Mouse (Mus musculus) heart, adult 18-20 months (tissue): ENCODE data around the gene Stoml1. TPM values are rescaled to one million over a fixed set of nuclear protein-coding genes. Genes with fewer than 3 reads are reported as not detected.

ENCODE experiments used
- DNase-seq, 2 experiments: peaks; one replicate each; pipeline ENCODE4 v3.0.0; 2021 to 2022; ENCODE audit warnings: mixed read lengths in 1 of 2
- microRNA-seq, 2 experiments: library from miRNA; unstranded; fragments of <30 nt; microRNA quantifications; one replicate each; pipeline ENCODE4 v1.2.0; 2022
- total RNA-seq, 2 experiments: library from RNA; stranded (reverse); gene quantifications; 2 replicates each; pipeline ENCODE4 v1.2.3; 2021

Stoml1 gene
- total RNA-seq, 2 experiments from 2014 or later: 10.2 to 10.5 TPM

DNA sequence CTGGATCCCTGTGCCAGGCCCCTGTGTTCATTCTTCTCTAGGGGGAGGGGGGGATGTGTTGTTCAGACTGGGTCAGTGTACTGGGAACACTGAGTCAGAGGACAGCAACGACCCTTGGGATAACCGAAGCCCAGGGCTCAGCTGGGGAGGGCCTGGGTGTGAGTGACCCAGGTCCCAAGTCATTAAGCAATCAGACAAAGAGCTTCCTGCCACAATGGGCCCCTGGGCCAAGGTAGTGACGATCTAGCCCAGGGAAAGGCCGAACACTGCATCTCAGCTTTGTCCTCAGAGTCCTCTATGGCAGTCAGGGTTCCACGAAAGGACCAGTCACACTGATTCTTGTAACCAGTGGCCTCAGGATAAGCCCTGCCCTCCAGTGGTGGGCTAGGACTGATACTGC is 50.2 kb downstream of the Stoml1 start:
- DNase-seq: peak; percentile 52 to 61

DNA sequence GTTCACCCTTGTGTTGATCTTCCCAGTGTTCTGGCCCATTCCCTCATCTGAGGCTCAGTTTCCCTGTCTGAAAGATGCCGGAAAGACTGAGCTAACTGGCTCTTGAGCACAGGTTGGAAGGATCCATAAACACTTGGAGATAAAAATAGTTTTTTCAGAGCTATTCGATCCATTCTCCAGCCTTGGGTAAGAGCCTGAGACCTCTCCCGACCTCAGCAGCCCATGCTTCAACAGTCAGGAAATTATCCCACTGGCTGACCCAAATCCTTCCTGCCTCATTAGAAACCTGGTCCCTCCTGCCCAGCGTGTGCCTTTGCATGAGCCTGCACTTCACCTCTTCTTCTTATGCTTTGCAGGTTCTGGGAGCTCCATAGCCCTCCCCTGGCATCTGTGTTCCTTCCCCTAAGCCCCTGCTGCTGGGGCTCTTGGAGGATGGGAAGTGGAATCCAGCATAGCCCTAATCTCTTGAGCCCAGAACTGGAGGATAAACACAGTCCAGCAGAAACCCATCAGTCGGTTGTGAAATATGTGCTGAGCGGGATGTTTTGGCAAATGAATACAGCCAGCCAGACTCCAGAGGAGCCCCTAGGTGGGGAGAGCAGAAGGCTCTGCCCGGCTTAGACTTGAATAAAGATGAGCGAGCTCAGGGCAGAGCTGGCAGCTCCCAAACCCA is 50.8 kb downstream of the Stoml1 start:
- DNase-seq: peak; percentile 81 to 85

DNA sequence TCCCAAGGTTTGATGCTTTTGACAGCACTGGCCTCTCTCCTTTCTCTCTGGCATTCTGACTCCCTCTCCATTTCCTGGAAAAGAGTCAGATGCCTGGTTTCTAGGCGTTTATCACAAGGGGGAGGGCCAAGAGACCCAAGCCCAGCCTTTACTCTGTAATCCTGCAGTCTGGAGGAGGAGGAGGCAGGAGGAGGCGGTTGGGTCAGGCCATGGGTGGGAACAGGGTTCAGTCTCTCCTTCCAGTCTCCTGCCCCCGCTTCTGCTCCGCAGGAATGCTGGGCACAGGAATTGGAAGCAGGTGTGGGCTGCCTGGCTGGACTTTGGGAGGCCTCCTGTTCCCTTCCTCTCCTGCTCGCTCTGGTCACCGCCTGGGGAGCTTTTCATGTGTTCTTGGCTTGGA is 52.7 kb downstream of the Stoml1 start:
- peak; percentile 48 to 72 for DNase-seq

DNA sequence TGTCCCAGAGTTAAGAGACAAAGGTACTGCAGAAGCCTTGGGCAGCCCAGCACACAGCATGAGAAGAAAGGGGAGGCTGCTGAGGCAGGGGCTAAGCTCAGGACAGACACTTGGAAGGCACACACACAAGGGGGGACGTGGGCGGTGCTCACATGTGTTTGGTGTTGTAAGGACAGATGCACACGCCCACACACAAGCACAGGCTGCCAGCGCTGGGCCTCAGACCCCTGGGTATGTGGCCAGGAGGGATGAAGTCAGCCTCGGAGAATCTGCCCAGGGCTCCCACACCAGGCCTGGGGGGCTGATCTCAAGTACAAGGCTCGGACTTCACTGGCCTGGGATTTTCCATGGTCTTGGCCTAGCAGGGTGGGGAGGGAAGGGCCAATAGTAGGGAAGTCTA is 55.4 kb downstream of the Stoml1 start:
- peak; percentile 73 to 82 for DNase-seq

DNA sequence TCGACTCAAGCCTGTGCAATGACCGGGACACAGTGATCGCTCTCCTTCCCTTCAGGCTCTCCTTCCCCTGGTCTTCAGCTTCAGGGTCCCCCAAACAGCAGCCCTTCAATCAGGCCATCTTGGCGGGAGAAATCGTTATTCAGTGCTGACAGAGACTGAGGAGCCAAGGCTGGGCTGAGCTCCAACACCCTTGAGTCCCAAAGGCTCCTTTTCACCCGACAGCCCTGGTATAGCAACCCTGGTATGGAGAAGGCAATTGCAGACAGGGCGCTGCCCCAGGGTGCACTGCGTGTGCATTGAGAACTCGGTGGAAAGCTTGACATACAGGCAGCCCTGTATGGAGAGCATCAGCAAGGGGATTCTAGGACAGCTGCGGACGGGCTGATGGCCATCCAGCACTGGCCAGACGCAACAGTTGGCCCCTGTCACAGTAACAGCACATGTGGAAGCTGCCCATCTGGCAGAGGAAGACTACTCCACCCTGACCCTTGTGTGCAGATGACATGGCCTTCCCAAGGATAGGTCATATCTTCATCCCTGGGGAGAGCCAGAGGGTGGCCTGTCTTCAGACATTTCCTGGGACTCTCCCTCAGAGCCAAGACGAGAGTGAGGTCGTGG is 57.2 kb downstream of the Stoml1 start:
- peak; percentile 78 to 82 for DNase-seq

DNA sequence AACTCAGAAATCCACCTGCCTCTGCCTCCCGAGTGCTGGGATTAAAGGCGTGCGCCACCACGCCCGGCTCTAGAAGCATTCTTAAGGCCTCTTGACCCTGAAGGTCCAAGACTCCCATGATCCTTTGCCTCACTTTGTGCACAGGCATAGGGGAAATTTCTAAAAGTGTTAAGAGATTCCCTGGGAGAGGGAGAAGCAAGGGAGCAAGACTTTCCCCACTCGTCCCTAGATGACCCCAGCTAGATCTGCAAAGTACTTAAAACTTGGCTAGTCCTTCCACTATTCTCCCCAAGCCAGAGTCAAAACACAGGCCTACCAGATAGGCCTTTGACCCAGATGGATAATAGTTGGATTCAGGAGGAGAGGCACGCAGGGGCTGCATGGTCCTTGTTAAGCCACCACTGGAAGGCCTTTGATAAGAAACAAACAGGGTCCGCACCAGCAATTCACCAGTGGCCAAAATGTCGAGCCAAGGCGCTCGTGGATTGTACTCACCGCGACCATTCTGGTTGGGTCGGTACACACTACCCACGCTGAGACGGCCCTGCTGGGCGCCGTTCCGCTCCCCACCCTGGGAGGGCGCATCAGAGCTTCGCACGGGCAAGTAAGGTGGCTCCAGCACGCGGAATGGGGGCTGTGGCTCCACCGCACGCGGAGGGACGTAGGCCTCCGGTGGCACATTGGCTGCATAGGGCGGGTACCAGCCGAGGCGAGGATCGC is 58.4 kb downstream of the Stoml1 start:
- peak; percentile 54 to 65 for DNase-seq

Small RNA genes lying within 50 kb of the gene (microRNA-seq; reads per million reads assigned to microRNA genes)
- gene Mir6385: 0 reads per million in 2 experiments

Other genes starting within 250 kb of the Stoml1 start
- gene Cyp11a1, start 246.8 kb upstream of the Stoml1 start, total RNA-seq: not detected
- under 1 TPM; 0.30 to 0.44 TPM for gene Stra6, start 189.4 kb upstream of the Stoml1 start, total RNA-seq
- gene Ccdc33, start 134.3 kb upstream of the Stoml1 start, total RNA-seq: 1 to 10 TPM in 1 of 2 experiments, not detected in 1; 1.2 TPM
- gene Islr, start 48.9 kb upstream of the Stoml1 start, total RNA-seq: 10 to 100 TPM; 19.2 to 19.8 TPM
- gene Islr2, start 48.8 kb upstream of the Stoml1 start, total RNA-seq: 1 to 10 TPM in 1 of 2 experiments, under 1 TPM in 1; 0.42 to 1.7 TPM
- 1 to 10 TPM; 8.1 to 8.8 TPM for gene Pml, start 3.4 kb upstream of the Stoml1 start, total RNA-seq
- gene Loxl1, start 60.0 kb downstream of the Stoml1 start, total RNA-seq: 10 to 100 TPM; 18.3 to 20.2 TPM
- not detected for gene Tbc1d21, start 117.3 kb downstream of the Stoml1 start, total RNA-seq
- gene Insyn1, start 235.4 kb downstream of the Stoml1 start, total RNA-seq: 10 to 100 TPM; 28.2 to 30.7 TPM